Mouse (Mus musculus): ENCODE data around the gene Slc5a10. TPM values are rescaled to one million over a fixed set of nuclear protein-coding genes. Genes with fewer than 3 reads are reported as not detected.
A peak's percentile ranks its signal among the peaks of the same experiment; 100 is the strongest.

Gene Slc5a10
- total RNA-seq, 2 experiments from 2014 or later: not detected

- ATAC-seq (replicated peaks; ENCODE audit: low FRiP score, poor library complexity, severe bottlenecking): no peak
Observed at GRCm38 (mm10) chr11:61708928-61709327, 11.7 kb downstream of the Slc5a10 start.

DNA sequence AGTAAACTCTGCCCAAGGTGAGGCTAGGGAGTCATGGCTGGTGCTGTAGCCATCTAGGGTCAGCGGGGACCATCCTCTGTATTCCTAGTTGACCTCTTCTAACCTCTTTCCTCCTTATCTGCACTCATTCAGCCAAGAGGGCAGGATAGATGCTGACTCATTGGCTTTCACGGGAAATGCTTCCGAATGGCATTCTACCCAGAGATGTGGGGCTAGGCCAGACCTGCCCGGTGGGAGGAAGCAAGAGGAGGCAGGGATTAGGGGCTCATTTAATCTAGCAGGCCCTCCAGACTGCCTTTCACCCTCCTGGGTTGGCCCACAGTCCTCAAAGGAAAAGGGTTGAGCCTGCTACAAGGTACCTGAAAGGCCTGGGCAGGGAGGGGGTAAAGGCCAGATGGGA, 14.4 kb downstream of the Slc5a10 start:
- ATAC-seq (replicated peaks; ENCODE audit: low FRiP score, poor library complexity, severe bottlenecking): no peak

- no peak for ATAC-seq (replicated peaks; ENCODE audit: low FRiP score, poor library complexity, severe bottlenecking)
Observed at GRCm38 (mm10) chr11:61705581-61705980, 15.0 kb downstream of the Slc5a10 start.

- no peak for ATAC-seq (replicated peaks; ENCODE audit: low FRiP score, poor library complexity, severe bottlenecking)
Observed at GRCm38 (mm10) chr11:61702494-61702893, 18.1 kb downstream of the Slc5a10 start.

DNA sequence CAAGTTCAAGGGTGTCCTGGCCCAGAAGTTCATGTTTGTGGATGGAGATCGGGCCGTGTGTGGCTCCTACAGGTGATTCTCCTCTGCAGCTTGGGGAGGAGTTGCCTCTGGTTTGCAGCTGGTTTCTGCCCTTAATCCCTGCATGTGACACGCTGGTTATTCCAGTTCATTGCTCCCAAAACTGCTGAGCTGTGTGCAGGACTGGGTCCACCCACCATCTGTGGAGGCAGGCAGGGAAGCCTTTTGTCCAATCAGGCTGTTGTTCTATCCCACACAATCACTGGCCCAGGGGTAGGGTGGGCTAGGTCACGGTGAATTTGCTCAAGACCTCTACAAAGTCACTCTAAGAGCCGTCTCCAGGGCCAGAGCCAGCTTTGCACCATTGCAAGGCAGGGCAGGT, 18.9 kb downstream of the Slc5a10 start:
- ATAC-seq (replicated peaks; ENCODE audit: low FRiP score, poor library complexity, severe bottlenecking): no peak

GRCm38 (mm10) chr11:61699933-61700332, 20.7 kb downstream of the Slc5a10 start:
- no peak for ATAC-seq (replicated peaks; ENCODE audit: low FRiP score, poor library complexity, severe bottlenecking)

DNA sequence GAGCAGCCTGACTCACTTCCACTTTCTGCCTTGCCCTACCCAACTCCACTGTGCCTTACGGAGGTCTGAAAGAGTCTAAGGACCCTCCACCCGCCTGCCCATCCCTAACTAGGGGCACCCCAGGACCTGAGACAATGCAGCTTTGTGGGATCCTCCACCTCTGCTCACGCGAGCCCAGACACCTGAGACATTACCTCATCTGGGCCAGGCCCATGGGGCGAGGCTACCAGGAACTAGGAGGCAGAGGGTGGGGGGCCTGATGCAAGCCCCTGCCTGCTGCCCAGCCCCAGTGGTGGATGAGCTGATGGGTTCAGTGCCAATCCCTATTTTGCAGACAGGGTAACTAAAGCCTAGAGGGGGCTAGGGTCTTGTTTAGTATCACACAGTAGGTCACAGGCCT, 21.2 kb downstream of the Slc5a10 start:
- no peak for ATAC-seq (replicated peaks; ENCODE audit: low FRiP score, poor library complexity, severe bottlenecking)

GRCm38 (mm10) chr11:61698852-61699251, 21.8 kb downstream of the Slc5a10 start:
- ATAC-seq (replicated peaks; ENCODE audit: low FRiP score, poor library complexity, severe bottlenecking): no peak

DNA sequence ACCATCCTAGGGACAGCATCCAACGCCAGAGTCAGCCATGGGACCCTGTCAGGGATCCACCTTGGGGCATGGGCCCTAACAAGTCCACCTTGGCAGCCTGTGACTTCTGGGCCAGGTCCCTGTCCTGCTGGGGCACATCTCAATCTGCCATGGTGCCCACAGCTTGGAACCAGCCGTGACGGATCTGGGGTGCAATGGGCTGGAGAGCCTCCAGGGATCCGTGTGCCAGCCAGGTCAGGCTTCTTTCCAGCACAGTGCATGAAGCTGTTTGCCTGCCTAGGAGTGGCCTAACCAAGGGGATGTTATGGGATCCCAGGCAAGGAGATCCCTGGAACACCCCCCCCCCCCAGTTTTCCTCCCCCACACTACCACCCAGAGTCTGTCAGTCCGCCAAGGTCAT, 27.6 kb downstream of the Slc5a10 start:
- no peak for ATAC-seq (replicated peaks; ENCODE audit: low FRiP score, poor library complexity, severe bottlenecking)

DNA sequence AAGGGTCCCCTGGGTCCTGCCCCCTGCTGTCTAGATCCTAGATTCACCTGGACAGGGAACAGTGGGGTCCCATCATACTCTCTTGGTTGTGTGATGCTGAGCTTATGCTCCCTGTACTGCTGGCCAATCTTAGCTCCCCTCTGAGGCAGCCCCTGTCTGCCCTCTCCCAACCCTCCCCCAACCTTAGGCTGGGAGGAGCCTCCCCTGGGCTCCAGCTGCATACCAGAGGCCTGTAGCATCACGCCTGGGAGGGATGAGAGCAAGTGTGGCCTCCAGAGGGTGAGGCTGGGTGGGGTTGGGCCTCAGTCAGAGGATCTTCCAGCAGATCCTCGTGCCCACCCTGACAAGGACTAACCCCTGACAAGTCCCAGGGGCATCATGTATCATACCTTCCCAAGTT, 33.0 kb downstream of the Slc5a10 start:
- ATAC-seq (replicated peaks; ENCODE audit: low FRiP score, poor library complexity, severe bottlenecking): no peak

DNA sequence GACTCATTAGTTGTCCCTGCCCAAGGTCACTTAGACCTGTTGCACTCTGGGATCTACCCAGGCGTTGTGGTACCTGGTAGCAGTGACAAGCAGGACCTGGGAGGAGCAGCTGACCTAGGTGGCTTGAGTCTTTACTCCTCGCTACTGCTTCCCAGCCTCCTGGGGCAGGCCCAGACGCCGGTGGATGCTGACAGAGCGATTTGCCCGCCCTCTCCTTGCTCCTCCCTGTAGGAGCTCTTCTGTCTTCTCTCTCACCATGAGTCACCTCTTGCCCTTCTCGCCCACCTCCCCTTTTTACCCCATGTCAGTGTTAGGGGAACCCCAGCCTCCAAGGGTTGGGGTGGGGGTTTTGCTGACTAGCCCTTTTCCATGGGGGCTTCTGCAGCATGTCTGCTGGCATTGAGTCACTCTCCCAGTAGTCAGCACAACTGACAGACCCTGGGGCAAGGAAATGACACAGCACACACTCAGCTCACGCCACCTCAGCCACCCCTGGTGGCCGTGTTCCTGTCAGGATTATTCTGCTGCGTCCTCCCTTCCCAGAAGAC, 33.6 kb downstream of the Slc5a10 start:
- ATAC-seq (replicated peaks; ENCODE audit: low FRiP score, poor library complexity, severe bottlenecking): no peak

DNA sequence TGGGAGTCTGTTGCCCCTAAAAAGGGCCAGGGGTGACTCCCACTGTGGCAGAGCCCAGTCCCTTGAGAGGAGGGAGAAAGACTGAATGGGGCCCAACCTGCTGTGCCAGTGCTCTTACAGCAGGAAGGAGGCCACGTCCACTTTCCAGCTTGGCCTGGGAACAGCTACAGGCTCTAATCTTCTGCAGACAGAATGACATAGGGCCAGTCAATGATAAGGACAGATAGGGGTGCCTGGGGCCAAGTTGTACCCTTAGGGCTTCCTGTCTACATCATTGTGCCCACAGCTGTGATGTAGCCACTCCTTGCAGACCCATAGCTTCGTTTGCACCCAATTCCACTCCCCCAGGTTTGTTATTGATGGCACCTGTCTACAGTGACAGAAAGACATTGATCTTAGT, 34.5 kb downstream of the Slc5a10 start:
- no peak for ATAC-seq (replicated peaks; ENCODE audit: low FRiP score, poor library complexity, severe bottlenecking)

DNA sequence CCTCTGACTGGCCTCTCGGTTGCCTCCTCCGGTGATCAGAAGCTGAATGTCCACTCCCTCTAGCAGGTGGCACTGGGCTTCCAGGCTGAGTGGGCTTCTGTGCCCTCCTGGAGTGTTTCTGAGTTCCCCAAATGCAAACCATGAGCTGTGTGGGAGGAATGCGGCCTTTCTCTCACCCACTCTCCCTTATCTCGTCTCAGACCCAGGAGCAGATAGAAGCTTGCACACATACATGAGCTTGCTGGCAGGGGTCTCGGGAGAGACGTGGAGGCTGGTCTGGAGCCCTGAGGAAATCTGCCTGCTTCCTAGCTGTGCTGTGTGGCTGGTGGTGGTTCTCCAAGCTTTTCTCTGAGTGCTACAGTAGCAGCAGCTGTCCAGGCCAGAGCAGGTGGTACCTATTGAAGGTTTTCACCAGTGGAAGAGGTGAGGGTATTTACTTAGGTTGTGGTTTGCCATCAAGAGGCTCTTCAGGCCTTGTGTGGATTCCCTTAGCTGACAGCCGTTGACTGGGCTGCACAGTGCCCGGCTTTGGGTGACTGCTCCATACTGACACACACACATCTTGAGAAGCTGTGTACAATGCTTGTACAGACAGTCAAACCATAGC, 35.4 kb downstream of the Slc5a10 start:
- no peak for ATAC-seq (replicated peaks; ENCODE audit: low FRiP score, poor library complexity, severe bottlenecking)

GRCm38 (mm10) chr11:61683907-61684731, 36.5 kb downstream of the Slc5a10 start, which contains the start of gene Fam83g:
Gene Fam83g, plus strand, starts transcription at chr11:61684091.
- ATAC-seq (replicated peaks; ENCODE audit: low FRiP score, poor library complexity, severe bottlenecking): peak; percentile 58

DNA sequence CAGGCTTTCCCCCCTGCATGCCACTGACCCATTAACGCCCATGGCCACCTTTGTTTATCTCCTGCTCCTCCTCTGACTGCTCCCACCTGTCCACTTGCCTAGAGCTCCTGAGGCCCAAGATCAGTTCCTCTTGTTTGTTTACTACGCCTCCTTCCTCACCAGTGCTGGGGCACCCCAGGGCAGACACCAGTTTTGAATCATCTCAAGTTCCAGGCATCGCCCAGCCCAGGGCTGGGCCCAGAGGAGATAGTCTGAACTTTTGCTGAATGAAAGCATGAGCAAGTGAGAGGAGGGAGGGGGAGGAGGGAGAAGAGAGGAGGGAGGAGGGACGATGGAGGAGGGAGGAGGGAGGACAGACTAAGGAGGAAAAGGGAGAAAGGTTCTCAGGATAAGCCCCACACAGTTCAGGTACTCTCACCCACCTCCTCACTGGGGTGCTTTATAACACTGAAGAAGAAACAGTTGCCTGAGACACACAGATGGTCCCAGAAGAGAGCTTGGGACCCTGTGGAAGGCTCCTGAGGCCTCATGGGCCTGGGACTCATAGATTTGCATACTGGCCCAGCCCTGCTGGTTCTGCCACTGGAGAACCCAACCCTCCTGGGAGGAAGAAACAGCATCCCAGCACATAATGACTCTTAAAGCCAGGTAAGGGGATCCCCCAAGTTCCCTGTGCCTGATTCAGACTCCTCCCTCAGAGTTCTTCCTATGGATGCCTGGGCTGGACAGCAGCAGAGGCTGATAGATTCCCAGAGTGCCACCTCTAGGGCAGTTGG, 41.3 kb downstream of the Slc5a10 start:
- ATAC-seq (replicated peaks; ENCODE audit: low FRiP score, poor library complexity, severe bottlenecking): no peak

DNA sequence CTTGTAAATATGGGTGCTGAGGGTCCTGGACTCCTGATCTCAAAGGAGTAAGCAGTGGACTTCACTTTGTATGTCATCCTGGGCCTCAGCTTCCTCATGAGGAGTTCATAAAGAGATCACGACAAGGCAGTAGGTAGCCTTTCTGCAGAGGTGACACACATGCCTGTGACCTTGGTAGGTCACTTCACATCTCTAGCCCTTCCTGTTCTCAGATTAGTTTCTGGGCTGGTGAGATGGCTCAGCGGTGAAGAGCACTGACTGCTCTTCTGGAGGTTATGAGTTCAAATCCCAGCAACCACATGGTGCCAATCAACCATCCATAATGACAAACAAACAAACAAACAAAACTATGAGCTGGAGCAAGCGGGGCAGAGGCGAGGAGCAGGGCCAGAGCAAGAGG, 42.9 kb downstream of the Slc5a10 start:
- ATAC-seq (replicated peaks; ENCODE audit: low FRiP score, poor library complexity, severe bottlenecking): no peak

DNA sequence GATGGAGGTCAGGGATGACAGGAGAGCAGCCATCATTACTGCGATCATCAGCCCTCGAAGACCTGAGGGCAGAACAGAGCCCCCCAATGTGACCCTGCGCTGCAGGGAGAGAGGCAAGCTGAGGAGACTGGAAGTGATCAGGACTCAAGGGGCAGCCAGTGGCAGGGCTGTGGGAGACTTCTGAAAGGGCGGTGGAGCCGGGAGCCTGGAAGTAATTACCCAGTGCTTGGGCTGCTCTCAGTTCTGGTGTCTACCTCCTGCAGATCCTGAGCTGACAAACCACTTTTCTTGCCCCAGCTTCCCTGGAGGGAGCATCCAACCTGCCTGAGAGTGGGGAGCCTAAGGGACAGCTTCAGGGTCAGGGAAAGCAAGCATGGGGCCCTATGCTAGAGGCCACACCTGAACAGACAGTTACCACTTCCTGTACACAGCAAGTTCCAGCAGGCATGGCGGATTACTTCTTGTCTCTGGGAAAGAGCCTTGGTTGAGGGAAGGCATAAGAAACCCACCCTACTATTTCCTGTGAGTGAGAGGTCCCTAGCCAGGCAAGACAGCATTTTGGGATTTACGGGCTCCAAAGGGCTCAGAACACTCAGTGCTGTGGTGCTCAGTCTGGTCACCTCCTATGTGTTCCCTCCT, 44.3 kb downstream of the Slc5a10 start:
- no peak for ATAC-seq (replicated peaks; ENCODE audit: low FRiP score, poor library complexity, severe bottlenecking)

DNA sequence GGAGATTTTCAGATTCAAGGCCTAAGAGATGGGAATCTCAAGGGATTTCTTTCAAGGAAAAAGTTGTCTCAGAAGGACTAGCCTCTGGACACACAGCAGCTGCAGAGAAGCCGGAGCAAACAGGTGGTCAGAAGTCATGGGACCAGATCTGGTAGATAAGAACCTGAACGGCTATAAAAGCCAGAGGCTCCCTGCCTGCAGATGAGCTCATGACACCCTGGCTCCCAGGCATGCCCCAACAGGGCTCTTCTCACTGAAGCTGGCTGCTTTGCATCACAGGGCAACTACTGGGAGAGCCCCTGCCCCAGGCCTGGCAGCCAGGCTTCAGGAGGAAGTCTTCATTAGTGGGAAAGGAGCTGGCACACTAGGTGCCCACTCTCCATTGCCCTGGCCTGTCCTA, 45.3 kb downstream of the Slc5a10 start:
- ATAC-seq (replicated peaks; ENCODE audit: low FRiP score, poor library complexity, severe bottlenecking): no peak

- ATAC-seq (replicated peaks; ENCODE audit: low FRiP score, poor library complexity, severe bottlenecking): no peak
Observed at GRCm38 (mm10) chr11:61674839-61675159, 45.8 kb downstream of the Slc5a10 start.

- ATAC-seq (replicated peaks; ENCODE audit: low FRiP score, poor library complexity, severe bottlenecking): no peak
Observed at GRCm38 (mm10) chr11:61674151-61674838, 46.3 kb downstream of the Slc5a10 start.
